Mouse (Mus musculus): ENCODE results near the gene Mcat. TPM values are rescaled to one million over a fixed set of nuclear protein-coding genes. Genes with fewer than 3 reads are reported as not detected.

Mcat gene
- polyA plus RNA-seq, 1 experiment from 2014 or later, result 35.6 TPM

- Histone ChIP-seq H3K9me3 (ENCODE audit: control insufficient read depth, low read depth, low read length) (0 out of 2 replicates have a peak, but pooled peaks cover 2% of the 10 kb centered on the region), H3K9ac (replicated peaks; ENCODE audit: low read depth, low read length) (no peak overlapping the region), H3K4me3 (ENCODE audit: low read depth, low read length) (no peak overlapping the region), H3K27ac (ENCODE audit: low read length) (no peak overlapping the region), H3K4me1 (ENCODE audit: control insufficient read depth, insufficient read depth, low read length) (peaks cover 18% of the 10 kb centered on the region), H3K27me3 (ENCODE audit: control insufficient read depth, insufficient read depth, low read length) (no peaks in the 10 kb centered on the region), H3K36me3 (ENCODE audit: control insufficient read depth, insufficient read depth, low read length) (peaks cover 18% of the 10 kb centered on the region), H3K4me2 (replicated peaks; ENCODE audit: low read depth, low read length) (no peak overlapping the region)
- ATAC-seq (ENCODE audit: insufficient number of reproducible peaks, insufficient read depth, low FRiP score, low read depth), result no peak
- WGBS, result 85% methylated on average over 4 of the region's 4 CpGs
Measured at GRCm38 (mm10) chr15:83590841-83591240, 27.3 kb upstream of the Mcat start.

DNA sequence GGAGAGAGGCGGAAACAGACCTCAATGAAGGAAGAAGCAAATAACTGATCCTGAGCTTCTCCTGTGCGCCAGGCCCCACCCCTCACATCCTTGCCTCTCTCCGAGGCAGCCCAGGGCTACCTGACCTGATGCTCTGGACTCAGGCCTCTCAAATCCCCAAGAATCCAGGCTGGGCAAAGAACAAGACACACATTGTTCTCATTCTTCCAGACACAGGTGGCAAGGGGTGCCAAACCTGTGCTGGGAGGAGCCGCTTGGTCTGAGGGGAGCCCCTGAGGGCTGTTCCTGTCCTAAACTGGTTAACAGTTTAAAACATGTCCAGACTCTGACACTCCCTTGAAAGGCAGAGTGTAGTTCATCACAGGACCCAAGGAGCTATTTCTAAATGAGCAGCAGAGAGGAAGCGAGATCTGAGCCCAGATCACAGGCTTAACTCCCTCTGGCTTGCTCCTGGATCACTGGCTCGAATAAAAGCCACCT, 21.2 kb upstream of the Mcat start:
- Histone ChIP-seq H3K9me3 (ENCODE audit: control insufficient read depth, low read depth, low read length) (0 out of 2 replicates have a peak, but pooled peaks cover 2% of the 10 kb centered on the region), H3K27ac (ENCODE audit: low read length) (no peak overlapping the region), H3K36me3 (ENCODE audit: control insufficient read depth, insufficient read depth, low read length) (peaks cover 48% of the 10 kb centered on the region), H3K27me3 (ENCODE audit: control insufficient read depth, insufficient read depth, low read length) (no peaks in the 10 kb centered on the region), H3K4me3 (ENCODE audit: low read depth, low read length) (no peak overlapping the region), H3K4me2 (replicated peaks; ENCODE audit: low read depth, low read length) (no peak overlapping the region), H3K4me1 (ENCODE audit: control insufficient read depth, insufficient read depth, low read length) (no peaks in the 10 kb centered on the region), H3K9ac (replicated peaks; ENCODE audit: low read depth, low read length) (no peak overlapping the region)
- 91% methylated on average over 6 of the region's 6 CpGs for WGBS
- ATAC-seq (ENCODE audit: insufficient number of reproducible peaks, insufficient read depth, low FRiP score, low read depth), result no peak

GRCm38 (mm10) chr15:83583419-83584156, 20.0 kb upstream of the Mcat start:
- ATAC-seq (ENCODE audit: insufficient number of reproducible peaks, insufficient read depth, low FRiP score, low read depth), result no peak
- 73% methylated on average over 8 of the region's 8 CpGs for WGBS
- no peaks in the 10 kb centered on the region for H3K4me1 ChIP-seq (ENCODE audit: control insufficient read depth, insufficient read depth, low read length)
- peaks cover 58% of the 10 kb centered on the region for H3K36me3 ChIP-seq (ENCODE audit: control insufficient read depth, insufficient read depth, low read length)
- no peak overlapping the region for H3K4me2 ChIP-seq (replicated peaks; ENCODE audit: low read depth, low read length)
- H3K9me3 ChIP-seq (ENCODE audit: control insufficient read depth, low read depth, low read length), result 0 out of 2 replicates have a peak, but pooled peaks cover 2% of the 10 kb centered on the region
- no peak overlapping the region for H3K4me3 ChIP-seq (ENCODE audit: low read depth, low read length)
- no peak overlapping the region for H3K9ac ChIP-seq (replicated peaks; ENCODE audit: low read depth, low read length)
- no peak overlapping the region for H3K27ac ChIP-seq (ENCODE audit: low read length)
- H3K27me3 ChIP-seq (ENCODE audit: control insufficient read depth, insufficient read depth, low read length), result no peaks in the 10 kb centered on the region

DNA sequence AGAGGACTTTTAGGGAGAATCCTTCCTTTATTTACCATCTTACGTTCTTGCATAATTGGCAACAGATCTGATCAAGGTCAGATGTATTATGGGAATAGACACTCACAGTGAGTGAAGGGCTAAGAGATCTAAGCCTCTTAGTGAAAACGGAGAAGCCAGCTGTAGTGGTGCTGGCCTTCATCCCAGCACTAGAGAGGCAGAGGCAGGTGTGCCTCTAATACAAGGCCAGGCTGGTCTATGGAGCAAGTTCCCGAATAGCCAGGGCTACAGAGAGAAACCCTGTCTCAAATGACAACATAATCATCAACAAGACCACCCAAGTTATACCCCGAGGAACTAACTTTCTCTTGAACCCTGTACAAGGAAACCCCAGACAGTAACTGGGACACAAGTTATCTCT, 19.3 kb upstream of the Mcat start:
- H3K4me1 ChIP-seq (ENCODE audit: control insufficient read depth, insufficient read depth, low read length), result no peaks in the 10 kb centered on the region
- H3K36me3 ChIP-seq (ENCODE audit: control insufficient read depth, insufficient read depth, low read length), result peaks cover 61% of the 10 kb centered on the region
- no peak overlapping the region for H3K4me2 ChIP-seq (replicated peaks; ENCODE audit: low read depth, low read length)
- no peak overlapping the region for H3K4me3 ChIP-seq (ENCODE audit: low read depth, low read length)
- no peak for ATAC-seq (ENCODE audit: insufficient number of reproducible peaks, insufficient read depth, low FRiP score, low read depth)
- 77% methylated on average over 4 of the region's 4 CpGs for WGBS
- H3K9ac ChIP-seq (replicated peaks; ENCODE audit: low read depth, low read length), result no peak overlapping the region
- H3K27me3 ChIP-seq (ENCODE audit: control insufficient read depth, insufficient read depth, low read length), result no peaks in the 10 kb centered on the region
- H3K9me3 ChIP-seq (ENCODE audit: control insufficient read depth, low read depth, low read length), result 0 out of 2 replicates have a peak, but pooled peaks cover 2% of the 10 kb centered on the region
- H3K27ac ChIP-seq (ENCODE audit: low read length), result no peak overlapping the region

DNA sequence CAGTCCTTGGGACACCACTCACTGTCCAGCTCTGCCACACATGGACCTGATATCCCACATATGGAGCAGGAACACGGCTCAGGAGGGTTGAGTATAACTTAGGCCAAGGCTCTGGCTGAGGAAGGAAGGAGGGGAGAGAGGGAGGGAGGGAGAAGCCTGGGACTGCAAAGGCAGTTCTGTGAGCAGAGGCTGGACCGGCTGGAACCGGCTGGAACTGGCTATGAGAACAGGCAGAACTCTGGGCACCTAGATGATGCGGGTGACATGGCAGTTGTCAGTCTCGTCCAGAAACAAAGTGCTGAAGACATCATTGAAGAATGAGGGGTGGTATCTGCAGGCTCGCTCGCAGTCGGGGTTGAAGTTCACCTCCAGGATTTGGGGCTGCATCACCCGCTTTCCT, 13.1 kb upstream of the Mcat start:
- Histone ChIP-seq H3K27ac (ENCODE audit: low read length) (no peak overlapping the region), H3K27me3 (ENCODE audit: control insufficient read depth, insufficient read depth, low read length) (no peaks in the 10 kb centered on the region), H3K4me1 (ENCODE audit: control insufficient read depth, insufficient read depth, low read length) (no peaks in the 10 kb centered on the region), H3K36me3 (ENCODE audit: control insufficient read depth, insufficient read depth, low read length) (peaks cover 45% of the 10 kb centered on the region), H3K4me3 (ENCODE audit: low read depth, low read length) (no peak overlapping the region), H3K9me3 (ENCODE audit: control insufficient read depth, low read depth, low read length) (no peaks in the 10 kb centered on the region), H3K4me2 (replicated peaks; ENCODE audit: low read depth, low read length) (no peak overlapping the region), H3K9ac (replicated peaks; ENCODE audit: low read depth, low read length) (no peak overlapping the region)
- no peak for ATAC-seq (ENCODE audit: insufficient number of reproducible peaks, insufficient read depth, low FRiP score, low read depth)
- 87% methylated on average over 9 of the region's 9 CpGs for WGBS

DNA sequence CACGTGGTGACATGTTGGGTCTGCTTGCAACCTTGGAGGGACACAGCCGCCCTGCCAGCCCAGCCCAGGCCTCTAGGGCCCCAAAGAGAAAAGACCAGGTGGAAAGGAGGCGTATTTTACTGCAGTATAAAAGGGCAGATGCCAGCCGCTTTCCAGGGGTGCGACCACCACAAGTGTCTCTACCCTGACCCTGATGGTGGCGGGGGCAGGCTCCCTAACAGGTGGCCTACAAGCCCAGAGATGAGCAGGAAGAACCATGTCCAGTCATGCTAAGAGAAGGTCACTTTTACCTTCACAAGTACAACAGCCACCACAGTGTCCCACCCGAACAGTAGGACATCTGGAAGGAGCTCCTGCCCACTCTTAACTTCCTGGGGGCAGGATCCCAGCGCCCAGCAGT, 12.0 kb upstream of the Mcat start:
- no peak for ATAC-seq (ENCODE audit: insufficient number of reproducible peaks, insufficient read depth, low FRiP score, low read depth)
- no peaks in the 10 kb centered on the region for H3K9me3 ChIP-seq (ENCODE audit: control insufficient read depth, low read depth, low read length)
- no peaks in the 10 kb centered on the region for H3K27me3 ChIP-seq (ENCODE audit: control insufficient read depth, insufficient read depth, low read length)
- no peak overlapping the region for H3K9ac ChIP-seq (replicated peaks; ENCODE audit: low read depth, low read length)
- H3K4me1 ChIP-seq (ENCODE audit: control insufficient read depth, insufficient read depth, low read length), result no peaks in the 10 kb centered on the region
- no peak overlapping the region for H3K27ac ChIP-seq (ENCODE audit: low read length)
- H3K36me3 ChIP-seq (ENCODE audit: control insufficient read depth, insufficient read depth, low read length), result peaks cover 35% of the 10 kb centered on the region
- no peak overlapping the region for H3K4me3 ChIP-seq (ENCODE audit: low read depth, low read length)
- H3K4me2 ChIP-seq (replicated peaks; ENCODE audit: low read depth, low read length), result no peak overlapping the region
- 92% methylated on average over 8 of the region's 8 CpGs for WGBS

DNA sequence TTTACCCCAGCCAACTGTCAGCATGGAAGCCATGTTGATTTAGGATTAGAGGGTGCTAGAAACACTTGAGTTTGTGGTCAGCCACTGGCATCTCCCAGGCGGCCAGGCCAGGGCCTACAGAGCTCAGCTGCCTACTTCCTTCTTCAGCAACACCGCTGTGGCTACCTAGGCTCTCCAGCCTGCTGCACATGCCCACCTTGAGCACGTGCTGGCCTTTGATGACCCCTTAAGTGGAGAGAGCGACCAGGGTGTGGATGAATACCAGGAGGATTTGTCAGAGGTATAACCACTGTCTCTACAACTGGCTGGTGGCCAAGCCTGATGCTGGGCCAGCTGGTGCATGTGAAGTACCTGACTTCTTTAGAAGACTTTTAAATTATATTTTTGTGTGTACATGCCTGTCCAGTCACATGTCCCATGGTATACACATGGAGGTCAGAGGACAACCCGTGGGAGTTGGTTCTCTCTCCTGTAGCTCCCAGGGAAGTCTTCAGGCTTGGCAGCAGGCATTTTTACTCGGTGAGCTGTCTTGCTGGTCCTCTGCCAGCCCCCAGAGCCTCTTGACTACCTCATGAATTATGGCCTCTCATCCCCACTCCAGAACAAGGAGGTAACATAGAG, 11.3 kb upstream of the Mcat start:
- Histone ChIP-seq H3K9me3 (ENCODE audit: control insufficient read depth, low read depth, low read length) (no peaks in the 10 kb centered on the region), H3K9ac (replicated peaks; ENCODE audit: low read depth, low read length) (no peak overlapping the region), H3K27me3 (ENCODE audit: control insufficient read depth, insufficient read depth, low read length) (no peaks in the 10 kb centered on the region), H3K4me3 (ENCODE audit: low read depth, low read length) (no peak overlapping the region), H3K4me2 (replicated peaks; ENCODE audit: low read depth, low read length) (no peak overlapping the region), H3K36me3 (ENCODE audit: control insufficient read depth, insufficient read depth, low read length) (peaks cover 29% of the 10 kb centered on the region), H3K4me1 (ENCODE audit: control insufficient read depth, insufficient read depth, low read length) (no peaks in the 10 kb centered on the region), H3K27ac (ENCODE audit: low read length) (no peak overlapping the region)
- ATAC-seq (ENCODE audit: insufficient number of reproducible peaks, insufficient read depth, low FRiP score, low read depth), result no peak
- WGBS, result 69% methylated on average over 6 of the region's 6 CpGs

- no peaks in the 10 kb centered on the region for H3K9me3 ChIP-seq (ENCODE audit: control insufficient read depth, low read depth, low read length)
- H3K9ac ChIP-seq (replicated peaks; ENCODE audit: low read depth, low read length), result no peak overlapping the region
- H3K4me2 ChIP-seq (replicated peaks; ENCODE audit: low read depth, low read length), result no peak overlapping the region
- no peak overlapping the region for H3K4me3 ChIP-seq (ENCODE audit: low read depth, low read length)
- H3K27ac ChIP-seq (ENCODE audit: low read length), result no peak overlapping the region
- no peaks in the 10 kb centered on the region for H3K4me1 ChIP-seq (ENCODE audit: control insufficient read depth, insufficient read depth, low read length)
- no peaks in the 10 kb centered on the region for H3K27me3 ChIP-seq (ENCODE audit: control insufficient read depth, insufficient read depth, low read length)
- H3K36me3 ChIP-seq (ENCODE audit: control insufficient read depth, insufficient read depth, low read length), result peaks cover 18% of the 10 kb centered on the region
- WGBS, result 96% methylated on average over 12 of the region's 12 CpGs
- ATAC-seq (ENCODE audit: insufficient number of reproducible peaks, insufficient read depth, low FRiP score, low read depth), result no peak
Measured at GRCm38 (mm10) chr15:83573606-83574005, 10.0 kb upstream of the Mcat start.

Measured in stomach, embryonic 14.5 days (tissue).